Mouse (Mus musculus) hindbrain, embryonic 12.5 days (tissue): ENCODE measurements around the gene Zfp28. TPM values are rescaled to one million over a fixed set of nuclear protein-coding genes. Genes with fewer than 3 reads are reported as not detected.

Experiments used
- ATAC-seq: fragments of 200-750 bp; cut with Nextera tagmentation; 2 replicates; pipeline ENCODE4 v1.8.0; 2017; ENCODE audit warnings: moderate TSS enrichment; ENCODE audit not compliant: low FRiP score
- H3K27ac ChIP-seq: fragments of 300-500 bp; sonication (generic); 2 replicates; pipeline ENCODE4 v1.5.1; 2016; ENCODE audit warnings: mild to moderate bottlenecking
- H3K27me3 ChIP-seq: fragments of 300-500 bp; sonication (generic); 2 replicates; pipeline ENCODE4 v1.6.1; 2016; ENCODE audit warnings: mild to moderate bottlenecking
- H3K36me3 ChIP-seq: fragments of 300-500 bp; sonication (generic); 2 replicates; pipeline ENCODE4 v1.6.1; 2016; ENCODE audit warnings: mild to moderate bottlenecking
- H3K4me1 ChIP-seq: fragments of 300-500 bp; sonication (generic); 2 replicates; pipeline ENCODE4 v1.6.1; 2016
- H3K4me2 ChIP-seq: fragments of 300-500 bp; sonication (generic); replicated peaks from 2 replicates; pipeline ENCODE4 v1.6.1; 2016; ENCODE audit warnings: mild to moderate bottlenecking
- H3K4me3 ChIP-seq: fragments of 300-500 bp; sonication (generic); 2 replicates; pipeline ENCODE4 v1.5.1; 2016; ENCODE audit warnings: mild to moderate bottlenecking
- H3K9ac ChIP-seq: fragments of 300-500 bp; sonication (generic); 2 replicates; pipeline ENCODE4 v1.6.1; 2016; ENCODE audit warnings: mild to moderate bottlenecking, moderate library complexity
- H3K9me3 ChIP-seq: fragments of 300-500 bp; sonication (generic); replicated peaks from 2 replicates; pipeline ENCODE4 v1.6.1; 2016; ENCODE audit warnings: mild to moderate bottlenecking
- WGBS: fragments of 180-500 bp; shearing (Covaris S2); methylation state at CpG from one replicate; pipeline ENCODE4 v1.1.7; 2016; 5-methylcytosine and 5-hydroxymethylcytosine counted together
- polyA plus RNA-seq: library from polyadenylated mRNA; unstranded; fragments of >200 nt; fragmentation: Nextera tagmentation; extraction: Ambion mirVana; gene quantifications from 2 replicates; pipeline ENCODE4 v1.2.1, GENCODE M21; 2016

The Zfp28 gene
- polyA plus RNA-seq, 1 experiment from 2014 or later, result 15.9 TPM

DNA sequence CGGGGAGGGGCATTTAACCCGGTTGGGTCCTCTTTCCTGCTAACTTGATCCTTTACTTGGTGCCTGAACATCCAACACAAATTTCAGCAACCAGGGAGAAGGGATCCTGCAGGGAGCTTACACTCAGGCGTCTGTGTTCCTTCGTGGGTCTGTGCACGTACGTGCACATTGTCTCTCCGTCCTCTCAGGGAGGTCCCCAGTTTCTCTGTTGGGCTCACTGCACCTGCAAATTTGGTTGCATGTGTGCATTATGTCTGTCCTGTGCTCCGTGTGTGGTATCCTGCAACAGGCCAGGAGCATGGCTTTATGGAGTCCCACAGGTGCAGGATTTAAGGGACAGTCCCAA lies 32.3 kb downstream of the Zfp28 start:
- WGBS, result 14% methylated on average over 8 of the region's 8 CpGs
- no peaks in the 10 kb centered on the region for H3K36me3 ChIP-seq
- peak overlapping the region; percentile 53 for H3K4me2 ChIP-seq
- no peak overlapping the region for H3K27ac ChIP-seq
- H3K27me3 ChIP-seq, result 0 out of 2 replicates have a peak, but pooled peaks cover 4% of the 10 kb centered on the region
- H3K9me3 ChIP-seq, result no peaks in the 10 kb centered on the region
- ATAC-seq, result 0 out of 2 replicates have a peak, but pooled peaks have one; percentile 47
- H3K9ac ChIP-seq, result no peak overlapping the region
- H3K4me1 ChIP-seq, result peaks cover 2% of the 10 kb centered on the region; the same call in 1 of the 2 replicates
- peak overlapping the region; percentile 28 for H3K4me3 ChIP-seq

- 83% methylated on average over 6 of the region's 6 CpGs for WGBS
- no peak overlapping the region for H3K4me3 ChIP-seq
- peaks cover 2% of the 10 kb centered on the region; the same call in 1 of the 2 replicates for H3K4me1 ChIP-seq
- no peaks in the 10 kb centered on the region for H3K36me3 ChIP-seq
- no peak for ATAC-seq
- H3K4me2 ChIP-seq, result no peak overlapping the region
- H3K9ac ChIP-seq, result no peak overlapping the region
- H3K9me3 ChIP-seq, result no peaks in the 10 kb centered on the region
- H3K27me3 ChIP-seq, result no peaks in the 10 kb centered on the region
- no peak overlapping the region for H3K27ac ChIP-seq
Measured at GRCm38 (mm10) chr7:6419894-6420293, 36.8 kb downstream of the Zfp28 start.

DNA sequence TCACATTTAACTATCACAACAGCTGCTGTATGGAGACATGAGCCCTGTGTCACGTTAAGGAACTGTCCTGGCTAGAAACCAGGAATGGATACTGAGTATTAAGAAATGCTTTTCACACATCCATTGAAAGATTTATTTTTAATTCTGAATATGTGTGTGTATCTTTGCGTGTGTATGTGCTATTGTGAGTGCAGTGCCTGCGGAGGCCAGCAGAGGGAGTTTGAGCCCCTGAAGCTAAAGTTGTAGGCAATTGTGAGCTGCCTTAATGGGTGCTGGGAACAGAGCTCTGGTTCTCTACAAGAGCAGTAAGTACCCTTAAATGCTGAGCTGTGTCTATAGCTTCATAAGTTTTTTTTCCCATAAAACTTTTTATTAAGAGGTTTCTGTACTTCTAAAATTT lies 46.3 kb downstream of the Zfp28 start:
- Histone ChIP-seq H3K27ac (no peak overlapping the region), H3K36me3 (no peaks in the 10 kb centered on the region), H3K9me3 (peaks cover 5% of the 10 kb centered on the region; the same call in 1 of the 2 replicates), H3K4me3 (no peak overlapping the region), H3K4me1 (0 out of 2 replicates have a peak, but pooled peaks cover 3% of the 10 kb centered on the region), H3K4me2 (no peak overlapping the region), H3K27me3 (no peaks in the 10 kb centered on the region), H3K9ac (no peak overlapping the region)
- ATAC-seq, result no peak
- 91% methylated on average over 3 of the region's 3 CpGs for WGBS

- no peak for ATAC-seq
- WGBS, result 40% methylated on average over 2 of the region's 2 CpGs
- Histone ChIP-seq H3K36me3 (no peaks in the 10 kb centered on the region), H3K4me3 (no peak overlapping the region), H3K4me1 (peaks cover 8% of the 10 kb centered on the region; the same call in 1 of the 2 replicates), H3K9me3 (peaks cover 5% of the 10 kb centered on the region; the same call in 1 of the 2 replicates), H3K27ac (no peak overlapping the region), H3K4me2 (no peak overlapping the region), H3K9ac (no peak overlapping the region), H3K27me3 (no peaks in the 10 kb centered on the region)
Measured at GRCm38 (mm10) chr7:6430342-6430741, 47.2 kb downstream of the Zfp28 start.

DNA sequence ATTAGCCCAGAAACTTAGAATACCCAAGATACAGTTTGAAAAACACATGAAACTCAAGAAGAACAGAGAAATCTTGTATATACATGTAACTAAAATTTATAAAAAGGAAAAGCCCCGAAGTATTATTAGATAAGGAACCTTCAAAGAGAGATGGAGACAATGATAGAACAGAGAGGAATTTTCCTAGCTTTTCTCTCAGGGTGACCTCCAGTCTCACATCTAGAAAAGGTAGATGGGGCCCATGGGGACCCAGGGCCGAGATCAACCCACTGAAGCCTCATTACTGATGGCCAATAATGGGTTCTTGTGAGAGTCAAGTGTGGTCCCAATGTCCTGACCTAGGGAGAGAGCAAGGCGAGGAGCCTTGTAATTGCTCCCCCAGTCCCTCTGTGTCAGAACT lies 55.3 kb downstream of the Zfp28 start, which contains the start of gene Olfr1344:
Olfr1344 (plus strand) TSS at position 301 of the 400 bp plus-strand sequence.
- Histone ChIP-seq H3K4me2 (no peak within 1 kb of the TSS), H3K36me3 (no peaks in the 10 kb centered on the region), H3K4me3 (no peak within 1 kb of the TSS), H3K9me3 (peaks cover 8% of the 10 kb centered on the region; the same call in 1 of the 2 replicates), H3K27ac (no peak within 1 kb of the TSS), H3K4me1 (peaks cover 14% of the 10 kb centered on the region), H3K27me3 (no peaks in the 10 kb centered on the region), H3K9ac (no peak within 1 kb of the TSS)
- no peak for ATAC-seq
- WGBS, result 79% methylated on average over 3 of the region's 3 CpGs

DNA sequence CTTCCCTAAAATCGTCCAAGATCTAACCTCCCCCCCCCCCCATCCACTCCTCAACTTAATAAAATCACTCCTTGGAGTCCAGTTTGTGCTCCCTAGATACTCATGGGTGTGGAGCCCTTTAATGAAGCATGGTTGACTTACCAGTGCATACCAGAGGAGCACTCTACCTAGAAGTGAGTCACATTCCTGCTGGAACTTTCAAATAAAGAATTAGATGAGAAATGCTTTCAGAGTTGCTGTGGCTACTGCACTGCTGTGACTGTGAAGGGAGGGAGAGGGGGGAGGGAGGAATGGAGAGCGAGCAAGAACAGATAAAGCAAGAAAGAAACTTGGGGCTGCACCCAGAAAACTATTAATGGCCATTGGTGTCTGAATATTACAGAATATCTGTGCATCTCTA lies 58.1 kb downstream of the Zfp28 start:
- no peaks in the 10 kb centered on the region for H3K27me3 ChIP-seq
- WGBS, result 64% methylated on average over 2 of the region's 2 CpGs
- no peak for ATAC-seq
- no peak overlapping the region for H3K4me2 ChIP-seq
- H3K9ac ChIP-seq, result no peak overlapping the region
- H3K4me1 ChIP-seq, result no peaks in the 10 kb centered on the region
- no peaks in the 10 kb centered on the region for H3K36me3 ChIP-seq
- H3K27ac ChIP-seq, result no peak overlapping the region
- peaks cover 8% of the 10 kb centered on the region; the same call in 1 of the 2 replicates for H3K9me3 ChIP-seq
- H3K4me3 ChIP-seq, result no peak overlapping the region

Other genes starting within 250 kb of the Zfp28 start
- gene Zfp787, start 227.3 kb upstream of the Zfp28 start, polyA plus RNA-seq, result 32.5 and 34.8 TPM in 2 replicates
- 79.0 and 83.6 TPM in 2 replicates for gene Zfp444, start 211.1 kb upstream of the Zfp28 start, polyA plus RNA-seq
- gene Galp, start 186.2 kb upstream of the Zfp28 start, polyA plus RNA-seq, result not detected in 2 replicates
- not detected in 2 replicates for gene Zscan5b, start 161.0 kb upstream of the Zfp28 start, polyA plus RNA-seq
- gene Epp13, start 130.6 kb upstream of the Zfp28 start, polyA plus RNA-seq, result not detected in 2 replicates
- gene Zfp667, start 96.7 kb upstream of the Zfp28 start, polyA plus RNA-seq, result 15.5 and 19.7 TPM in 2 replicates
- gene Zfp583, start 52.0 kb upstream of the Zfp28 start, polyA plus RNA-seq, result 10.8 and 12.1 TPM in 2 replicates
- gene Gm3854, start 39.5 kb upstream of the Zfp28 start, polyA plus RNA-seq, result 4.8 and 5.4 TPM in 2 replicates
- 2.8 and 3.0 TPM in 2 replicates for gene Zfp78, start 20.0 kb upstream of the Zfp28 start, polyA plus RNA-seq
- 1.5 TPM in 2 replicates for gene Smim17, start 15.4 kb downstream of the Zfp28 start, polyA plus RNA-seq
- gene Gm20715, start 27.0 kb downstream of the Zfp28 start, polyA plus RNA-seq, result not detected in 2 replicates
- not detected in 2 replicates for gene Olfr1344, start 55.4 kb downstream of the Zfp28 start, polyA plus RNA-seq
- gene Olfr1336, start 72.9 kb downstream of the Zfp28 start, polyA plus RNA-seq, result not detected in 2 replicates
- gene Olfr1346, start 83.8 kb downstream of the Zfp28 start, polyA plus RNA-seq, result not detected in 2 replicates
- gene Olfr5, start 103.6 kb downstream of the Zfp28 start, polyA plus RNA-seq, result not detected in 2 replicates
- gene Olfr1347, start 116.5 kb downstream of the Zfp28 start, polyA plus RNA-seq, result not detected in 2 replicates
- not detected in 2 replicates for gene Olfr1348, start 125.5 kb downstream of the Zfp28 start, polyA plus RNA-seq
- gene Olfr1349, start 139.7 kb downstream of the Zfp28 start, polyA plus RNA-seq, result not detected in 2 replicates
- not detected in 2 replicates for gene Olfr1350, start 181.5 kb downstream of the Zfp28 start, polyA plus RNA-seq